In the genomic region with DNA sequence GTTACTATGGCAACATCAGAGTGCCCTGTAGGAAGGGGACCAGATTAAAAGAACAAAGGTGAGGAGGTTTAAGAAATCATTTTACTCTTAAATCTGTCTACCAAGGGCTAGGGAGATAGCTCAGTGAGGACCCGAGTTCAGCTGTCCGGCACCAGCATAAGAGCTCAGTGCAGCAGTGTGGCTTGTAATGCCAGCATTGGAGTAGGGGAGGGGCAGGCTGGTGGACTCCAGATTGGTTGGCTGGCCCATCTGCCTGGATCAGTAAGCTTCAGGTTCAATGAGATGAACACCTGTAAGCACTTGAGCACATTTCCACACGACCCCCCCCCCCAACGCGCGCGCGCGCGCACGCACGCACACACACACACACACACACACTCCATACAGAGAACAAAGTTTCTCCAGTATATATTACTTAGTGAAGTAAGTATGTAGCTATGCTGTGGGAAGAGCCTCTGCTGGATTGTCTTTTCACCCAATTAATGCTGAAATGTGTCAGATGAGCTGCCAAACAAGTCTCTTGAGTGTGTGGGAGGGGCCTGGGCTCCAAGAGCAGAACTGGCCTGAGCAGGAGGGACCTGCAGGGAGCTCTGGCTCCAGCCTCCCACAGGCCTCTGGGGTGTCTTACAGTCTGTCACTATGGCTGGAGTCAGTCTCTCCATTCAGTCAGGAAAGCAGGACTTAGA, we compare ENCODE assay signal across 8 mouse cellular contexts.
DNase-seq lines count a peak whose midpoint lies in the region; ATAC-seq and TF ChIP-seq lines count a peak whose summit lies in the region.

No protein-coding gene starts in this region.

- H3K4me3 ChIP-seq in kidney, embryonic 16.5 days (ENCODE audit: low read length), result no peak overlapping the region
- no peak overlapping the region for H3K4me3 ChIP-seq in kidney, adult 2 months (ENCODE audit: insufficient read depth, low read depth, low read length)
- H3K4me3 ChIP-seq in heart, embryonic 14.5 days (ENCODE audit: control insufficient read depth in 1 of 2, insufficient read depth in 1 of 2, low read depth in 1 of 2, low read length in 2 of 2), result no peak overlapping the region
- H3K4me3 ChIP-seq in midbrain, embryonic 14.5 days (replicated peaks; ENCODE audit: low read depth, low read length), result no peak overlapping the region
- H3K4me3 ChIP-seq in intestine, postnatal 0 days (ENCODE audit: low read depth, low read length), result no peak overlapping the region

- peaks cover 20% of the 10 kb centered on the region for H3K4me1 ChIP-seq in kidney, embryonic 16.5 days (ENCODE audit: insufficient read depth, low read length)
- peaks cover 16% of the 10 kb centered on the region for H3K4me1 ChIP-seq in kidney, adult 2 months (ENCODE audit: control insufficient read depth, insufficient read depth, low read length)
- H3K4me1 ChIP-seq in heart, embryonic 14.5 days (ENCODE audit: control insufficient read depth in 2 of 2, insufficient read depth in 2 of 2, low read length in 2 of 2), result peaks cover 16 to 54% of the 10 kb centered on the region in 2 experiments
- H3K4me1 ChIP-seq in midbrain, embryonic 14.5 days (ENCODE audit: control insufficient read depth, insufficient read depth, low read length), result peaks cover 20% of the 10 kb centered on the region
- peaks cover 7% of the 10 kb centered on the region; the same call in 1 of the 2 replicates for H3K4me1 ChIP-seq in intestine, postnatal 0 days (replicated peaks; ENCODE audit: control insufficient read depth, insufficient read depth, low read length)

- H3K4me2 ChIP-seq in kidney, embryonic 16.5 days (replicated peaks; ENCODE audit: low read depth, low read length), result no peak overlapping the region
- H3K4me2 ChIP-seq in heart, embryonic 14.5 days (ENCODE audit: low read length), result no peak overlapping the region
- H3K4me2 ChIP-seq in midbrain, embryonic 14.5 days (ENCODE audit: low read length), result no peak overlapping the region
- no peak overlapping the region for H3K4me2 ChIP-seq in intestine, postnatal 0 days (replicated peaks; ENCODE audit: low read depth)

- H3K9me3 ChIP-seq in kidney, embryonic 16.5 days (ENCODE audit: low read length), result no peaks in the 10 kb centered on the region
- H3K9me3 ChIP-seq in heart, embryonic 14.5 days (ENCODE audit: control insufficient read depth, low read length), result peaks cover 4% of the 10 kb centered on the region; the same call in 1 of the 2 replicates
- no peaks in the 10 kb centered on the region for H3K9me3 ChIP-seq in midbrain, embryonic 14.5 days (ENCODE audit: control insufficient read depth, low read length)
- no peaks in the 10 kb centered on the region for H3K9me3 ChIP-seq in intestine, postnatal 0 days (ENCODE audit: control insufficient read depth)

- peak; percentile 57; the same call in 1 of the 2 replicates for ATAC-seq in kidney, embryonic 16.5 days (ENCODE audit: low FRiP score, low TSS enrichment)
- peak; percentile 66; the same call in 1 of the 2 replicates for ATAC-seq in heart, embryonic 14.5 days (ENCODE audit: insufficient number of reproducible peaks, insufficient read depth, low FRiP score, low read depth)
- peak; percentile 62 for ATAC-seq in midbrain, embryonic 14.5 days (ENCODE audit: low FRiP score, low TSS enrichment)
- no peak for ATAC-seq in intestine, postnatal 0 days

- no peak for TF ChIP-seq POLR2A in kidney, adult 2 months (IDR thresholded peaks at IDR 0.05; ENCODE audit: low read depth, low read length)

- TF ChIP-seq CTCF in kidney, adult 2 months (conservative IDR thresholded peaks at IDR 0.05; ENCODE audit: insufficient read depth, insufficient read length, low read depth, low read length), result no peak
- no peak for TF ChIP-seq CTCF in intestine, postnatal 0 days (IDR thresholded peaks at IDR 0.05; ENCODE audit: low read depth)

- no peak for DNase-seq in kidney, adult 2 months
- DNase-seq in cerebellum, adult 9-10 months, result peak; percentile 51
- DNase-seq in midbrain, embryonic 14.5 days, result peak; percentile 47
- DNase-seq in layer of hippocampus, postnatal 10 days (ENCODE audit: low spot score in 2 of 2), result no peak
- DNase-seq in frontal cortex, postnatal 10 days (ENCODE audit: low spot score in 2 of 2), result no peak

- 89% methylated on average over 12 of the region's 12 CpGs for WGBS in kidney, embryonic 16.5 days
- 84% methylated on average over 12 of the region's 12 CpGs for WGBS in kidney, adult 2 months
- WGBS in heart, embryonic 14.5 days, result 70% methylated on average over 12 of the region's 12 CpGs
- 83% methylated on average over 12 of the region's 12 CpGs for WGBS in midbrain, embryonic 14.5 days
- WGBS in intestine, postnatal 0 days, result 87% methylated on average over 12 of the region's 12 CpGs

- H3K36me3 ChIP-seq in kidney, embryonic 16.5 days (ENCODE audit: insufficient read depth, low read length), result peaks cover 3% of the 10 kb centered on the region; the same call in 1 of the 2 replicates
- H3K36me3 ChIP-seq in kidney, adult 2 months (ENCODE audit: control insufficient read depth, insufficient read depth, low read length), result no peaks in the 10 kb centered on the region
- H3K36me3 ChIP-seq in heart, embryonic 14.5 days (ENCODE audit: control insufficient read depth, insufficient read depth, low read length), result peaks cover 18% of the 10 kb centered on the region
- peaks cover 5% of the 10 kb centered on the region; the same call in 1 of the 2 replicates for H3K36me3 ChIP-seq in midbrain, embryonic 14.5 days (ENCODE audit: control insufficient read depth, insufficient read depth, low read length)
- H3K36me3 ChIP-seq in intestine, postnatal 0 days (ENCODE audit: control insufficient read depth, insufficient read depth), result peaks cover 11% of the 10 kb centered on the region

- H3K9ac ChIP-seq in kidney, embryonic 16.5 days (replicated peaks; ENCODE audit: low read length), result no peak overlapping the region
- H3K9ac ChIP-seq in heart, embryonic 14.5 days (ENCODE audit: low read length), result peak overlapping the region; percentile 16; the same call in 1 of the 2 replicates
- no peak overlapping the region for H3K9ac ChIP-seq in midbrain, embryonic 14.5 days (replicated peaks; ENCODE audit: low read length)
- H3K9ac ChIP-seq in intestine, postnatal 0 days (ENCODE audit: low read depth, low read length), result no peak overlapping the region

- no peak overlapping the region for H3K27ac ChIP-seq in kidney, embryonic 16.5 days (ENCODE audit: low read length)
- H3K27ac ChIP-seq in kidney, adult 2 months (ENCODE audit: insufficient read depth, low read depth, low read length), result no peak overlapping the region
- H3K27ac ChIP-seq in heart, embryonic 14.5 days (replicated peaks in 1 of 2; ENCODE audit: control insufficient read depth in 1 of 2, insufficient read depth in 1 of 2, low read depth in 2 of 2, low read length in 2 of 2), result peak overlapping the region; percentile 35 to 69
- 0 out of 2 replicates have a peak overlapping the region, but pooled peaks have one; percentile 8 for H3K27ac ChIP-seq in midbrain, embryonic 14.5 days (replicated peaks; ENCODE audit: low read depth, low read length)
- H3K27ac ChIP-seq in intestine, postnatal 0 days (ENCODE audit: low read depth, low read length), result no peak overlapping the region; the same call in 1 of the 2 replicates

- H3K27me3 ChIP-seq in kidney, embryonic 16.5 days (ENCODE audit: insufficient read depth, low read length), result no peaks in the 10 kb centered on the region
- H3K27me3 ChIP-seq in kidney, adult 2 months (replicated peaks; ENCODE audit: control insufficient read depth, insufficient read depth, low read length), result no peaks in the 10 kb centered on the region
- H3K27me3 ChIP-seq in heart, embryonic 14.5 days (ENCODE audit: control insufficient read depth, insufficient read depth, low read length), result no peaks in the 10 kb centered on the region
- H3K27me3 ChIP-seq in midbrain, embryonic 14.5 days (ENCODE audit: control insufficient read depth, insufficient read depth, low read length), result no peaks in the 10 kb centered on the region
- H3K27me3 ChIP-seq in intestine, postnatal 0 days (replicated peaks; ENCODE audit: control insufficient read depth, insufficient read depth, low read length), result no peaks in the 10 kb centered on the region

Comparison
In these comparisons a context has a peak if more than half of its experiments do, and no peak if none do; other contexts are left out.
1. H3K27ac ChIP-seq: peak in heart, embryonic 14.5 days (2 of 2) and midbrain, embryonic 14.5 days (single experiment); none in kidney, embryonic 16.5 days (single experiment), kidney, adult 2 months (single experiment) and intestine, postnatal 0 days (single experiment).
2. DNase-seq: peak in cerebellum, adult 9-10 months (single experiment) and midbrain, embryonic 14.5 days (single experiment); none in kidney, adult 2 months (single experiment), layer of hippocampus, postnatal 10 days (0 of 2) and frontal cortex, postnatal 10 days (0 of 2).